Mouse (Mus musculus) liver, embryonic 14.5 days (tissue): ENCODE results near the gene Gpr183. TPM values are rescaled to one million over a fixed set of nuclear protein-coding genes. Genes with fewer than 3 reads are reported as not detected.
A peak's percentile ranks its signal among the peaks of the same experiment; 100 is the strongest.

Experiments
- ATAC-seq: fragments of 200-750 bp; cut with Nextera tagmentation; 2 replicates; pipeline ENCODE4 v1.8.0; 2017; ENCODE audit warnings: moderate number of reproducible peaks, mild to moderate bottlenecking, moderate library complexity; ENCODE audit not compliant: insufficient read depth
- DNase-seq, 3 experiments: peaks; one replicate each; pipeline ENCODE4 v3.0.0-alpha.2; 2012 to 2013; ENCODE audit warnings: low read depth in 3 of 3, low spot score in 3 of 3
- H3K27ac ChIP-seq: fragments of 300-500 bp; sonication (generic); 2 replicates; pipeline ENCODE4 v1.5.1; 2014; ENCODE audit warnings: moderate library complexity, mild to moderate bottlenecking, control low read depth, inconsistent platforms
- H3K27me3 ChIP-seq: fragments of 300-500 bp; sonication (generic); 2 replicates; pipeline ENCODE4 v1.6.1; 2014; ENCODE audit warnings: mild to moderate bottlenecking, low read length, moderate library complexity; ENCODE audit not compliant: control insufficient read depth, insufficient read depth
- H3K36me3 ChIP-seq: fragments of 300-500 bp; sonication (generic); replicated peaks from 2 replicates; pipeline ENCODE4 v1.6.1; 2014; ENCODE audit warnings: low read depth; ENCODE audit not compliant: control insufficient read depth, insufficient read depth
- H3K4me1 ChIP-seq, 2 experiments: fragments of 200-500 bp in 1 of 2; fragments of 300-500 bp in 1 of 2; sonication (generic) in 1 of 2; replicated peaks; 2 replicates each; pipeline ENCODE4 v1.6.1; 2012 to 2014; ENCODE audit warnings: antibody characterized with exemption in 1 of 2, inconsistent platforms in 1 of 2, low read length in 1 of 2; ENCODE audit not compliant: control insufficient read depth in 2 of 2, insufficient read depth in 2 of 2
- H3K4me2 ChIP-seq: fragments of 300-500 bp; sonication (generic); 2 replicates; pipeline ENCODE4 v1.6.1; 2014; ENCODE audit warnings: low read depth, mild to moderate bottlenecking, control low read depth, moderate library complexity
- H3K4me3 ChIP-seq, 2 experiments: fragments of 200-500 bp in 1 of 2; fragments of 300-500 bp in 1 of 2; sonication (generic) in 1 of 2; 2 replicates each; pipeline ENCODE4 v1.5.1; 2012 to 2014; ENCODE audit warnings: low read depth in 2 of 2, low read length in 2 of 2, mild to moderate bottlenecking in 2 of 2, control low read depth in 1 of 2, inconsistent platforms in 1 of 2, moderate library complexity in 1 of 2; ENCODE audit not compliant: insufficient read depth in 1 of 2
- H3K9ac ChIP-seq: fragments of 300-500 bp; sonication (generic); replicated peaks from 2 replicates; pipeline ENCODE4 v1.6.1; 2014; ENCODE audit warnings: mild to moderate bottlenecking, control low read depth, moderate library complexity
- H3K9me3 ChIP-seq: fragments of 300-500 bp; sonication (generic); 2 replicates; pipeline ENCODE4 v1.6.1; 2016; ENCODE audit warnings: low read length, mixed read lengths; ENCODE audit not compliant: control insufficient read depth
- CTCF ChIP-seq: IDR thresholded peaks from 2 replicates; pipeline ENCODE4 v1.5.1; 2016; ENCODE audit warnings: antibody characterized with exemption, low read depth, control low read depth
- EP300 ChIP-seq: IDR thresholded peaks from 2 replicates; pipeline ENCODE4 v1.6.1; 2016; ENCODE audit warnings: antibody characterized with exemption, low read depth
- WGBS: fragments of 180-500 bp; shearing (Covaris S2); extraction: QIAGEN DNeasy Blood & Tissue Kit; methylation state at CpG from one replicate; pipeline ENCODE4 v1.1.7; 2014; ENCODE audit not compliant: insufficient replicate concordance; 5-methylcytosine and 5-hydroxymethylcytosine counted together
- polyA plus RNA-seq, 2 experiments: library from polyadenylated mRNA; depleted of rRNA in 1 of 2; stranded (reverse) in 1 of 2; unstranded in 1 of 2; fragments of >200 nt; fragmentation: Nextera tagmentation in 1 of 2; extraction: Ambion mirVana in 1 of 2; gene quantifications; 2 replicates each; pipeline versions ENCODE4 v1.2.1 to v1.2.3; 2012 to 2014

Gpr183 gene
- polyA plus RNA-seq, 2 experiments = 0.62 to 0.75 TPM

- ATAC-seq = no peak
- TF ChIP-seq EP300 (no peak), CTCF (no peak)
- 55% methylated on average over 10 of the region's 10 CpGs for WGBS
- no peak overlapping the region for H3K4me2 ChIP-seq
- H3K4me1 ChIP-seq = peaks cover 0 to 23% of the 10 kb centered on the region in 2 experiments; a peak in 2 of 4 replicates
- DNase-seq = no peak
- no peak overlapping the region for H3K27ac ChIP-seq
- H3K4me3 ChIP-seq = no peak overlapping the region
- no peaks in the 10 kb centered on the region for H3K27me3 ChIP-seq
- H3K9ac ChIP-seq = no peak overlapping the region
- H3K36me3 ChIP-seq = no peaks in the 10 kb centered on the region
- H3K9me3 ChIP-seq = no peaks in the 10 kb centered on the region
Measured at GRCm38 (mm10) chr14:121958751-121959537, 6.1 kb downstream of the Gpr183 start.

DNA sequence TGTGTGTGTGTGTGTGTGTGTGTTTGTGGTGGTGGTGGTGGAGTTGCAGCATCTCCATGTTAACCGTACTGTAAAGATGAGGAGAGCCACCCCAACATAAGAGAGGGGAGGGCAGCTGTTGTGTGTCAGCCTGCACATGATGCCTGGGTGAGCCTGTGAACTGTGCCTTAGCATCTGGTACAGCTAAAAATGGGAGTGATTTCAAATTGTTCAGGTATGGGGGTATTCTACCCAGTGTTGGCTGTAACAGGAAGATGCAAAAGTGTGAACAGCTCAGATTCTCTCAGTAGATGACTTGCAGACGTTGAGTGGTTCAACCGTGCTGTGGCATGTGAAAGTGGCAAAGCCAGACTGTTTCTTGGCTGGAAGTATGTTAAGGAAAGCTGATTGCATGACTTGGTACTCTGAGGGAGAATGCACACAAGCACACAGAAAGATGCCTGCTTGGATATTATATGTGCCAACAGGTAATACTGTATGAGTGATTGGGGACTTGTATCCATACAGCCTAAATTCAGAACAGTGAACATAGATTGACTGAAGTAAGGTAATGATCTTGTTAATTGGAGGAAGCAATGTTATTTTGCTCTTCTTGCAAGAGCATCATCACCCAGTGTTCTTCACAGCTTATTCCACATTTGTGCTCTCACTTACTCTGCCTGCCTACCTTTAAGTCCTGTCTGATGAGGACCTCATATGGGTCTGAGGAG, 6.8 kb downstream of the Gpr183 start:
- Histone ChIP-seq H3K9me3 (no peaks in the 10 kb centered on the region), H3K4me1 (peaks cover 0 to 17% of the 10 kb centered on the region in 2 experiments; a peak in 2 of 4 replicates), H3K4me2 (no peak overlapping the region), H3K27ac (no peak overlapping the region), H3K9ac (no peak overlapping the region), H3K27me3 (no peaks in the 10 kb centered on the region), H3K4me3 (no peak overlapping the region), H3K36me3 (no peaks in the 10 kb centered on the region)
- 61% methylated on average over 3 of the region's 3 CpGs for WGBS
- DNase-seq (no peak), ATAC-seq (no peak)
- no peak for TF ChIP-seq CTCF
- no peak for TF ChIP-seq EP300

- Histone ChIP-seq H3K27ac (no peak overlapping the region), H3K4me1 (peaks cover 0 to 14% of the 10 kb centered on the region in 2 experiments; a peak in 3 of 4 replicates), H3K4me3 (no peak overlapping the region), H3K9me3 (no peaks in the 10 kb centered on the region), H3K4me2 (no peak overlapping the region), H3K9ac (no peak overlapping the region), H3K27me3 (no peaks in the 10 kb centered on the region), H3K36me3 (no peaks in the 10 kb centered on the region)
- WGBS = 36% methylated on average over 10 of the region's 10 CpGs
- ATAC-seq = no peak
- TF ChIP-seq EP300 = 0 out of 2 replicates have a peak, but pooled peaks have one; percentile 20
- no peak for TF ChIP-seq CTCF
- DNase-seq = no peak
Measured at GRCm38 (mm10) chr14:121957176-121957871, 7.7 kb downstream of the Gpr183 start.

DNA sequence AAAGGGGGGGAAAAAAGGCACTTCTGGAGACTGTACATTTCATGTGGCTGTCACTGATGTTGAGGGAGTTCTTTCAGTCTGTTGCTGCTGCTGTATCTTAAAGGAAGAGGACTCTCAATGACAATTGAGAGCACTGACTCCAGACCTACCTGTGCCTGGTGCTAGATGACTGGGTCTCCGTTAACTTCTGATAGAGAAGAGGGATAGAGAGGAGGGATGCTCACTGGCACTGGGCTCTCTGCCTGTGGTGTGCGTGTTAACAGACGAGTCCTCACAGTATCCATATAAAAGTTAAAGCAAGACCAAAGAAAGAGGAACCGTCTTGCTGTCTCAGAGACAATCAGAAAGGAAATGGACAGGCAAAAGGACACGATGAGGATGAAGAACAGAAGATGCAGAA, 8.7 kb downstream of the Gpr183 start:
- Histone ChIP-seq H3K9me3 (no peaks in the 10 kb centered on the region), H3K4me1 (peaks cover 10 to 18% of the 10 kb centered on the region in 2 experiments), H3K4me3 (no peak overlapping the region), H3K36me3 (no peaks in the 10 kb centered on the region), H3K27ac (no peak overlapping the region), H3K27me3 (no peaks in the 10 kb centered on the region), H3K4me2 (no peak overlapping the region), H3K9ac (no peak overlapping the region)
- no peak for ATAC-seq
- 41% methylated on average over 5 of the region's 5 CpGs for WGBS
- TF ChIP-seq CTCF (no peak), EP300 (no peak)
- no peak for DNase-seq

- no peaks in the 10 kb centered on the region for H3K36me3 ChIP-seq
- WGBS = 56% methylated on average over 5 of the region's 5 CpGs
- H3K9ac ChIP-seq = no peak overlapping the region
- H3K27ac ChIP-seq = no peak overlapping the region
- TF ChIP-seq EP300 (no peak), CTCF (no peak)
- H3K27me3 ChIP-seq = no peaks in the 10 kb centered on the region
- ATAC-seq (no peak), DNase-seq (no peak)
- no peak overlapping the region for H3K4me3 ChIP-seq
- H3K4me1 ChIP-seq = peaks cover 10 to 16% of the 10 kb centered on the region in 2 experiments
- H3K4me2 ChIP-seq = no peak overlapping the region
- H3K9me3 ChIP-seq = no peaks in the 10 kb centered on the region
Measured at GRCm38 (mm10) chr14:121955176-121955795, 9.7 kb downstream of the Gpr183 start.
